Mouse (Mus musculus) liver, adult 2 months (tissue): ENCODE measurements around the gene Fosl1.

Experiments used
- CTCF ChIP-seq: fragments of 200-500 bp; IDR thresholded peaks from 2 replicates; pipeline ENCODE4 v1.5.1; 2011; ENCODE audit warnings: low read depth, low read length, control low read depth
- POLR2A ChIP-seq: fragments of 200-500 bp; IDR thresholded peaks from 2 replicates; pipeline ENCODE4 v1.6.1; 2011; ENCODE audit warnings: low read length, control low read depth; ENCODE audit not compliant: insufficient read depth; ENCODE audit errors: extremely low read depth

DNA sequence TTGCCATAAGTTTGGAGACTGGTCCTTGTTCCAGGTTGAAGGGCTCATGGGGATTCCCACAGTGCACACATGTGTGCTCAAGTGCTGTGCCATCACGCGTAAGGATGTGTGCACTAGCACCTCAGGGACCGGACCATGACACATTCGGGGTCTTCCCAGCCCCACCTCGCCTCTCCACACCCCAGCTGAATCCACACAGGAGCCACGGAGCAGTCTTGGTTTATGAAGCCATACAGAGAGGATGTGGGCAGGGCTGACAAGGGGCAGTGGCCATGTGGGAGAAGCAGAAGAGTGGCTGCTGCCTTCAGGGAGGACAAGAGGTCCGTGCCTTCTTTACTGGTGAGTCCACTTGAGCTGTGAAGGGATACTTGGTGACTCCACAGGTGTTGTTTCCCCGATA, 17.7 kb downstream of the Fosl1 start:
- TF ChIP-seq CTCF (no peak), POLR2A (no peak)
